Mouse (Mus musculus): ENCODE results near the gene Sbno2. TPM values are rescaled to one million over a fixed set of nuclear protein-coding genes. Genes with fewer than 3 reads are reported as not detected.

Gene Sbno2
- polyA plus RNA-seq, 1 experiment from 2014 or later: 8.7 TPM

GRCm38 (mm10) chr10:80136179-80136951 is 31.0 kb upstream of the Sbno2 start:
- Histone ChIP-seq H3K4me3 (ENCODE audit: low read depth, low read length) (no peak overlapping the region), H3K4me2 (ENCODE audit: low read depth, low read length) (peak overlapping the region; percentile 96), H3K36me3 (replicated peaks; ENCODE audit: insufficient read depth, low read length) (no peaks in the 10 kb centered on the region), H3K9ac (replicated peaks) (no peak overlapping the region), H3K27ac (ENCODE audit: low read depth) (no peak overlapping the region), H3K9me3 (ENCODE audit: low read length) (no peaks in the 10 kb centered on the region), H3K4me1 (ENCODE audit: insufficient read depth) (peaks cover 47% of the 10 kb centered on the region), H3K27me3 (ENCODE audit: insufficient read depth, low read length) (peaks cover 37% of the 10 kb centered on the region)
- WGBS (ENCODE audit: insufficient replicate concordance): 28% methylated on average over 39 of the region's 49 CpGs
- no peak for ATAC-seq
- TF ChIP-seq CTCF (IDR thresholded peaks at IDR 0.05; ENCODE audit: low read depth) (no peak), EP300 (IDR thresholded peaks at IDR 0.05; ENCODE audit: low read depth) (no peak)
- DNase-seq: no peak

- Histone ChIP-seq H3K4me1 (ENCODE audit: insufficient read depth) (peaks cover 47% of the 10 kb centered on the region), H3K27me3 (ENCODE audit: insufficient read depth, low read length) (peaks cover 37% of the 10 kb centered on the region), H3K4me2 (ENCODE audit: low read depth, low read length) (no peak overlapping the region), H3K27ac (ENCODE audit: low read depth) (no peak overlapping the region), H3K9me3 (ENCODE audit: low read length) (no peaks in the 10 kb centered on the region), H3K4me3 (ENCODE audit: low read depth, low read length) (no peak overlapping the region), H3K36me3 (replicated peaks; ENCODE audit: insufficient read depth, low read length) (peaks cover 4% of the 10 kb centered on the region), H3K9ac (replicated peaks) (no peak overlapping the region)
- TF ChIP-seq EP300 (IDR thresholded peaks at IDR 0.05; ENCODE audit: low read depth) (no peak), CTCF (IDR thresholded peaks at IDR 0.05; ENCODE audit: low read depth) (no peak)
- 88% methylated on average over 1 of the region's 1 CpGs for WGBS (ENCODE audit: insufficient replicate concordance)
- no peak for ATAC-seq
- DNase-seq: no peak
Measured at GRCm38 (mm10) chr10:80135641-80136040, 30.3 kb upstream of the Sbno2 start.

- 85% methylated on average over 10 of the region's 10 CpGs for WGBS (ENCODE audit: insufficient replicate concordance)
- no peak overlapping the region for H3K4me2 ChIP-seq (ENCODE audit: low read depth, low read length)
- TF ChIP-seq EP300 (IDR thresholded peaks at IDR 0.05; ENCODE audit: low read depth) (no peak), CTCF (IDR thresholded peaks at IDR 0.05; ENCODE audit: low read depth) (no peak)
- no peak for DNase-seq
- no peak overlapping the region for H3K4me3 ChIP-seq (ENCODE audit: low read depth, low read length)
- H3K9me3 ChIP-seq (ENCODE audit: low read length): no peaks in the 10 kb centered on the region
- peaks cover 47% of the 10 kb centered on the region for H3K4me1 ChIP-seq (ENCODE audit: insufficient read depth)
- peaks cover 37% of the 10 kb centered on the region for H3K27me3 ChIP-seq (ENCODE audit: insufficient read depth, low read length)
- H3K36me3 ChIP-seq (replicated peaks; ENCODE audit: insufficient read depth, low read length): peaks cover 9% of the 10 kb centered on the region
- H3K27ac ChIP-seq (ENCODE audit: low read depth): no peak overlapping the region
- H3K9ac ChIP-seq (replicated peaks): no peak overlapping the region
- no peak for ATAC-seq
Measured at GRCm38 (mm10) chr10:80135161-80135560, 29.8 kb upstream of the Sbno2 start.

- Histone ChIP-seq H3K9me3 (ENCODE audit: low read length) (no peaks in the 10 kb centered on the region), H3K4me2 (ENCODE audit: low read depth, low read length) (no peak overlapping the region), H3K36me3 (replicated peaks; ENCODE audit: insufficient read depth, low read length) (peaks cover 16% of the 10 kb centered on the region), H3K9ac (replicated peaks) (no peak overlapping the region), H3K27me3 (ENCODE audit: insufficient read depth, low read length) (peaks cover 34% of the 10 kb centered on the region), H3K27ac (ENCODE audit: low read depth) (no peak overlapping the region), H3K4me1 (ENCODE audit: insufficient read depth) (peaks cover 47% of the 10 kb centered on the region), H3K4me3 (ENCODE audit: low read depth, low read length) (no peak overlapping the region)
- WGBS (ENCODE audit: insufficient replicate concordance): 92% methylated on average over 9 of the region's 9 CpGs
- no peak for ATAC-seq
- TF ChIP-seq CTCF (IDR thresholded peaks at IDR 0.05; ENCODE audit: low read depth): no peak
- TF ChIP-seq EP300 (IDR thresholded peaks at IDR 0.05; ENCODE audit: low read depth): no peak
- DNase-seq: no peak
Measured at GRCm38 (mm10) chr10:80134421-80134820, 29.1 kb upstream of the Sbno2 start.

- Histone ChIP-seq H3K4me2 (ENCODE audit: low read depth, low read length) (no peak overlapping the region), H3K27ac (ENCODE audit: low read depth) (no peak overlapping the region), H3K27me3 (ENCODE audit: insufficient read depth, low read length) (peaks cover 23% of the 10 kb centered on the region), H3K4me3 (ENCODE audit: low read depth, low read length) (no peak overlapping the region), H3K36me3 (replicated peaks; ENCODE audit: insufficient read depth, low read length) (peaks cover 27% of the 10 kb centered on the region), H3K9ac (replicated peaks) (no peak overlapping the region), H3K9me3 (ENCODE audit: low read length) (no peaks in the 10 kb centered on the region), H3K4me1 (ENCODE audit: insufficient read depth) (peaks cover 36% of the 10 kb centered on the region)
- TF ChIP-seq EP300 (IDR thresholded peaks at IDR 0.05; ENCODE audit: low read depth) (no peak), CTCF (IDR thresholded peaks at IDR 0.05; ENCODE audit: low read depth) (peak; percentile 39)
- 61% methylated on average over 8 of the region's 8 CpGs for WGBS (ENCODE audit: insufficient replicate concordance)
- ATAC-seq (no peak), DNase-seq (no peak)
Measured at GRCm38 (mm10) chr10:80133226-80133849, 28.0 kb upstream of the Sbno2 start.

GRCm38 (mm10) chr10:80131952-80132350 is 26.6 kb upstream of the Sbno2 start:
- no peak for ATAC-seq
- H3K4me3 ChIP-seq (ENCODE audit: low read depth, low read length): no peak overlapping the region
- peaks cover 41% of the 10 kb centered on the region for H3K36me3 ChIP-seq (replicated peaks; ENCODE audit: insufficient read depth, low read length)
- 78% methylated on average over 27 of the region's 27 CpGs for WGBS (ENCODE audit: insufficient replicate concordance)
- H3K27me3 ChIP-seq (ENCODE audit: insufficient read depth, low read length): peaks cover 9% of the 10 kb centered on the region
- no peaks in the 10 kb centered on the region for H3K9me3 ChIP-seq (ENCODE audit: low read length)
- no peak overlapping the region for H3K4me2 ChIP-seq (ENCODE audit: low read depth, low read length)
- no peak for DNase-seq
- H3K9ac ChIP-seq (replicated peaks): no peak overlapping the region
- peaks cover 24% of the 10 kb centered on the region for H3K4me1 ChIP-seq (ENCODE audit: insufficient read depth)
- no peak overlapping the region for H3K27ac ChIP-seq (ENCODE audit: low read depth)
- no peak for TF ChIP-seq EP300 (IDR thresholded peaks at IDR 0.05; ENCODE audit: low read depth)
- TF ChIP-seq CTCF (IDR thresholded peaks at IDR 0.05; ENCODE audit: low read depth): no peak
